Mouse (Mus musculus): ENCODE results near the gene Sez6l2. TPM values are rescaled to one million over a fixed set of nuclear protein-coding genes. Genes with fewer than 3 reads are reported as not detected.

Sez6l2 gene
- polyA plus RNA-seq, 1 experiment from 2014 or later: 1.7 TPM

DNA sequence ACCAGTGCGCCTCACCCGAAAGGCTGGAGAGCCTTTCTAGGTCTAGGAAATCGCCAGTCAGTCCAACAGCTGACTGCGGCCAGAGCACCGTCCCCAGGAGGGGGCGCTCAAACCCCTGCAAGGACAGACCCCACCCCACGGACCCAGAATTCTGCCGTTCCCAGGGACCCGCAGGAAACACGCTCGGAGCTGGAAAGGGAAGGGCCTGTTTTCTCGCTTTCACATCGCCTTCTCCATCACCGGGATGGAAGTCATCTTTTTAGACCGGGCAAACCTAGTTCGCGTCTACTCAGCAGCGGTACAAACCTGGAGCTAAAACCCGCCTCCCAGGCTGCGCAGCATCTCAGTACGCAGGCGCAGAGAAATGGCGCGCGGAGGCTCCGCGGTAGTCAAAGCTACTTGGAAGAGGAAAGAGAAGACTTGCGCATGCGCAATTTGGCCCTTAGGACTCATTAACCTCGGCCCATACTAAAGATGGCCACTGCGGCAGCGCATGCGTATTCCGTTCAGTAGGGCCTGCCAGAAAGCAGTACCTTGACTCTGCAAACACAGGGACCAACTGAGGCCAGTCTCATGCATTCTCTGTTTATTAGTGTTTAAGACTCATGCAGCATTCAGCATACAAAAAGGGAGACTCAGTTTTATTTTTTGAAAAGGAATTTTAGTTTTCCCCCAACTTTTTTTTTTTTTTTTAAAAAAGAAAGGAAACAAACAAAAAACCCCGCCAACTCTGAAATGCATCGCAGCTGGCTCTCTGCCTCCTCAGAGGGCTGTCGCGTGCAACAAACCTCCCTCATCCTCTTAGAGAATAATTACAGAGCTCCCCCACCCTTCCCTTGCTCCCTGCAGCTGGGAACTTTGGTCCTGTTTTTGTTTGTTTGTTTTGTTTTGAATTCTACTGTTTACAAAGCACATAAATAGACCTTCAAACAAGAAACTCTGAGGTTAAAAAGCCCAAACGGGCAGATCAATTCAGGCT, 66.9 kb downstream of the Sez6l2 start, which contains the start of gene Pagr1a:
Gene Pagr1a, minus strand, starts transcription at position 382 of the 979 bp plus-strand sequence.
- Histone ChIP-seq H3K27ac (ENCODE audit: low read length) (peak within 1 kb of the TSS; percentile 92), H3K9me3 (ENCODE audit: low read length) (no peaks in the 10 kb centered on the region), H3K36me3 (ENCODE audit: insufficient read depth, low read length) (no peaks in the 10 kb centered on the region), H3K9ac (replicated peaks; ENCODE audit: low read depth) (peak within 1 kb of the TSS; percentile 62), H3K27me3 (replicated peaks; ENCODE audit: insufficient read depth, low read length) (no peaks in the 10 kb centered on the region), H3K4me3 (ENCODE audit: low read depth, low read length) (peak within 1 kb of the TSS; percentile 62), H3K4me1 (ENCODE audit: insufficient read depth, low read depth, low read length) (peaks cover 9% of the 10 kb centered on the region; the same call in 1 of the 2 replicates), H3K4me2 (replicated peaks; ENCODE audit: low read depth, low read length) (peak within 1 kb of the TSS; percentile 88)
- 1% methylated on average over 39 of the region's 39 CpGs for WGBS
- ATAC-seq (peak; percentile 85), DNase-seq (ENCODE audit: low spot score) (peak; percentile 100)
- TF ChIP-seq EP300 (IDR thresholded peaks at IDR 0.05): no peak
- TF ChIP-seq CTCF (IDR thresholded peaks at IDR 0.05): peak; percentile 82

GRCm38 (mm10) chr7:127017950-127018345, 67.6 kb downstream of the Sez6l2 start:
- Histone ChIP-seq H3K27me3 (replicated peaks; ENCODE audit: insufficient read depth, low read length) (no peaks in the 10 kb centered on the region), H3K27ac (ENCODE audit: low read length) (peak overlapping the region; percentile 3; the same call in 1 of the 2 replicates), H3K9me3 (ENCODE audit: low read length) (no peaks in the 10 kb centered on the region), H3K36me3 (ENCODE audit: insufficient read depth, low read length) (no peaks in the 10 kb centered on the region; the same call in 1 of the 2 replicates), H3K4me2 (replicated peaks; ENCODE audit: low read depth, low read length) (no peak overlapping the region), H3K4me3 (ENCODE audit: low read depth, low read length) (no peak overlapping the region), H3K4me1 (ENCODE audit: insufficient read depth, low read depth, low read length) (peaks cover 9% of the 10 kb centered on the region; the same call in 1 of the 2 replicates), H3K9ac (replicated peaks; ENCODE audit: low read depth) (no peak overlapping the region)
- DNase-seq (ENCODE audit: low spot score): no peak
- ATAC-seq: no peak
- TF ChIP-seq EP300 (IDR thresholded peaks at IDR 0.05) (no peak), CTCF (IDR thresholded peaks at IDR 0.05) (no peak)
- 31% methylated on average over 6 of the region's 6 CpGs for WGBS

- DNase-seq (ENCODE audit: low spot score) (no peak), ATAC-seq (no peak)
- Histone ChIP-seq H3K27ac (ENCODE audit: low read length) (peak overlapping the region; percentile 3; the same call in 1 of the 2 replicates), H3K4me3 (ENCODE audit: low read depth, low read length) (no peak overlapping the region), H3K36me3 (ENCODE audit: insufficient read depth, low read length) (no peaks in the 10 kb centered on the region; the same call in 1 of the 2 replicates), H3K27me3 (replicated peaks; ENCODE audit: insufficient read depth, low read length) (no peaks in the 10 kb centered on the region), H3K9ac (replicated peaks; ENCODE audit: low read depth) (no peak overlapping the region), H3K4me2 (replicated peaks; ENCODE audit: low read depth, low read length) (no peak overlapping the region), H3K4me1 (ENCODE audit: insufficient read depth, low read depth, low read length) (peaks cover 13% of the 10 kb centered on the region; the same call in 1 of the 2 replicates), H3K9me3 (ENCODE audit: low read length) (no peaks in the 10 kb centered on the region)
- no peak for TF ChIP-seq CTCF (IDR thresholded peaks at IDR 0.05)
- no peak for TF ChIP-seq EP300 (IDR thresholded peaks at IDR 0.05)
- 72% methylated on average over 15 of the region's 15 CpGs for WGBS
Measured at GRCm38 (mm10) chr7:127018416-127019305, 68.3 kb downstream of the Sez6l2 start.

- no peak for DNase-seq (ENCODE audit: low spot score)
- Histone ChIP-seq H3K4me2 (replicated peaks; ENCODE audit: low read depth, low read length) (0 out of 2 replicates have a peak overlapping the region, but pooled peaks have one; percentile 14), H3K4me3 (ENCODE audit: low read depth, low read length) (no peak overlapping the region), H3K9me3 (ENCODE audit: low read length) (no peaks in the 10 kb centered on the region), H3K27ac (ENCODE audit: low read length) (no peak overlapping the region), H3K27me3 (replicated peaks; ENCODE audit: insufficient read depth, low read length) (no peaks in the 10 kb centered on the region), H3K9ac (replicated peaks; ENCODE audit: low read depth) (no peak overlapping the region), H3K4me1 (ENCODE audit: insufficient read depth, low read depth, low read length) (peaks cover 20% of the 10 kb centered on the region; the same call in 1 of the 2 replicates), H3K36me3 (ENCODE audit: insufficient read depth, low read length) (no peaks in the 10 kb centered on the region; the same call in 1 of the 2 replicates)
- WGBS: 70% methylated on average over 13 of the region's 14 CpGs
- no peak for ATAC-seq
- TF ChIP-seq CTCF (IDR thresholded peaks at IDR 0.05) (no peak), EP300 (IDR thresholded peaks at IDR 0.05) (no peak)
Measured at GRCm38 (mm10) chr7:127019306-127019960, 69.1 kb downstream of the Sez6l2 start.

DNA sequence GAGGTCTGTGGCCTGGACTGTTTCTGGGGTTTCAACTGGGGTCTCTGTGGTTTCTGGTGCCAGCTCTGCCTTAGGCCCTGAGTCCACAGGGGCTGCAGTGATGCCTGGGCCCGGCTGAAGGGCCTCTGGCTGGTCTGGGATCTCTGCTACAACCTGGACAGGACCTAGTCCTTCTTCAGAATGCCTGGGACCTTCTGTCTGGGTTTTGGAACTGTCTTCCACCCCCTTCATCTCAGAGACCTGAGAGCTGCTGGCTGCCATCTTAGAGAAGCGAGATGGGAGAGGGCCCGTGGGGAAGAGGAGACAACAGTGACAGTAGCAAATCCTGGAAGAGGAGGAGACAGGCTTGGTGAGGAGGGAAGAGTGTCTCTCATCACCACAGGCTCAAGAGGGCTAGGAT, 69.7 kb downstream of the Sez6l2 start:
- Histone ChIP-seq H3K4me2 (replicated peaks; ENCODE audit: low read depth, low read length) (peak overlapping the region; percentile 66; the same call in 1 of the 2 replicates), H3K27ac (ENCODE audit: low read length) (no peak overlapping the region), H3K4me1 (ENCODE audit: insufficient read depth, low read depth, low read length) (peaks cover 26% of the 10 kb centered on the region; the same call in 1 of the 2 replicates), H3K9me3 (ENCODE audit: low read length) (no peaks in the 10 kb centered on the region), H3K36me3 (ENCODE audit: insufficient read depth, low read length) (no peaks in the 10 kb centered on the region; the same call in 1 of the 2 replicates), H3K27me3 (replicated peaks; ENCODE audit: insufficient read depth, low read length) (no peaks in the 10 kb centered on the region), H3K4me3 (ENCODE audit: low read depth, low read length) (no peak overlapping the region), H3K9ac (replicated peaks; ENCODE audit: low read depth) (0 out of 2 replicates have a peak overlapping the region, but pooled peaks have one; percentile 20)
- DNase-seq (ENCODE audit: low spot score) (no peak), ATAC-seq (no peak)
- no peak for TF ChIP-seq CTCF (IDR thresholded peaks at IDR 0.05)
- TF ChIP-seq EP300 (IDR thresholded peaks at IDR 0.05): no peak
- whole genome bisulfite sequencing: 59% methylated on average over 3 of the region's 3 CpGs

Other genes starting within 250 kb of the Sez6l2 start
- gene Coro1a, start 242.8 kb upstream of the Sez6l2 start, polyA plus RNA-seq (2015; fragmentation: Nextera tagmentation; extraction: Ambion mirVana): 61.4 and 65.3 TPM in 2 replicates
- 180 and 183 TPM in 2 replicates for gene Mapk3, start 191.0 kb upstream of the Sez6l2 start, polyA plus RNA-seq (2015; fragmentation: Nextera tagmentation; extraction: Ambion mirVana)
- 3.4 and 4.1 TPM in 2 replicates for gene Gdpd3, start 184.2 kb upstream of the Sez6l2 start, polyA plus RNA-seq (2015; fragmentation: Nextera tagmentation; extraction: Ambion mirVana)
- gene Ypel3, start 173.6 kb upstream of the Sez6l2 start, polyA plus RNA-seq (2015; fragmentation: Nextera tagmentation; extraction: Ambion mirVana): 325 and 340 TPM in 2 replicates
- gene Tbx6, start 169.1 kb upstream of the Sez6l2 start, polyA plus RNA-seq (2015; fragmentation: Nextera tagmentation; extraction: Ambion mirVana): 0.56 and 0.74 TPM in 2 replicates
- gene Ppp4c, start 158.1 kb upstream of the Sez6l2 start, polyA plus RNA-seq (2015; fragmentation: Nextera tagmentation; extraction: Ambion mirVana): 150 and 151 TPM in 2 replicates
- gene Fam57b, start 152.9 kb upstream of the Sez6l2 start, polyA plus RNA-seq (2015; fragmentation: Nextera tagmentation; extraction: Ambion mirVana): 0.13 and 0.19 TPM in 2 replicates
- gene 4930451I11Rik, start 118.9 kb upstream of the Sez6l2 start, polyA plus RNA-seq (2015; fragmentation: Nextera tagmentation; extraction: Ambion mirVana): not detected in 2 replicates
- 0.20 and 0.33 TPM in 2 replicates for gene Doc2a, start 103.1 kb upstream of the Sez6l2 start, polyA plus RNA-seq (2015; fragmentation: Nextera tagmentation; extraction: Ambion mirVana)
- 8.4 and 9.3 TPM in 2 replicates for gene Hirip3, start 88.6 kb upstream of the Sez6l2 start, polyA plus RNA-seq (2015; fragmentation: Nextera tagmentation; extraction: Ambion mirVana)
- 52.2 and 54.7 TPM in 2 replicates for gene Ino80e, start 88.2 kb upstream of the Sez6l2 start, polyA plus RNA-seq (2015; fragmentation: Nextera tagmentation; extraction: Ambion mirVana)
- 36.1 and 39.0 TPM in 2 replicates for gene Taok2, start 65.9 kb upstream of the Sez6l2 start, polyA plus RNA-seq (2015; fragmentation: Nextera tagmentation; extraction: Ambion mirVana)
- 42.5 and 45.0 TPM in 2 replicates for gene Tmem219, start 27.6 kb upstream of the Sez6l2 start, polyA plus RNA-seq (2015; fragmentation: Nextera tagmentation; extraction: Ambion mirVana)
- 12.1 and 14.9 TPM in 2 replicates for gene Kctd13, start 21.7 kb upstream of the Sez6l2 start, polyA plus RNA-seq (2015; fragmentation: Nextera tagmentation; extraction: Ambion mirVana)
- gene Asphd1, start 981 bp upstream of the Sez6l2 start, polyA plus RNA-seq (2015; fragmentation: Nextera tagmentation; extraction: Ambion mirVana): not detected in 2 replicates
- gene Cdipt, start 25.4 kb downstream of the Sez6l2 start, polyA plus RNA-seq (2015; fragmentation: Nextera tagmentation; extraction: Ambion mirVana): 164 and 173 TPM in 2 replicates
- gene Cdiptos, start 25.5 kb downstream of the Sez6l2 start, polyA plus RNA-seq (2015; fragmentation: Nextera tagmentation; extraction: Ambion mirVana): 3.0 and 3.3 TPM in 2 replicates
- gene Mvp, start 64.1 kb downstream of the Sez6l2 start, polyA plus RNA-seq (2015; fragmentation: Nextera tagmentation; extraction: Ambion mirVana): 44.6 and 50.3 TPM in 2 replicates
- gene Pagr1b, start 65.9 kb downstream of the Sez6l2 start, polyA plus RNA-seq (2015; fragmentation: Nextera tagmentation; extraction: Ambion mirVana): 1.00 and 1.1 TPM in 2 replicates
- 20.7 and 28.3 TPM in 2 replicates for gene Pagr1a, start 66.8 kb downstream of the Sez6l2 start, polyA plus RNA-seq (2015; fragmentation: Nextera tagmentation; extraction: Ambion mirVana)
- 28.5 and 29.3 TPM in 2 replicates for gene Gm42742, start 70.5 kb downstream of the Sez6l2 start, polyA plus RNA-seq (2015; fragmentation: Nextera tagmentation; extraction: Ambion mirVana)
- 1.0 and 1.3 TPM in 2 replicates for gene Prrt2, start 70.6 kb downstream of the Sez6l2 start, polyA plus RNA-seq (2015; fragmentation: Nextera tagmentation; extraction: Ambion mirVana)
- gene Maz, start 76.5 kb downstream of the Sez6l2 start, polyA plus RNA-seq (2015; fragmentation: Nextera tagmentation; extraction: Ambion mirVana): 36.1 and 37.0 TPM in 2 replicates
- gene Kif22, start 91.9 kb downstream of the Sez6l2 start, polyA plus RNA-seq (2015; fragmentation: Nextera tagmentation; extraction: Ambion mirVana): 7.0 and 9.2 TPM in 2 replicates
- gene Zg16, start 136.8 kb downstream of the Sez6l2 start, polyA plus RNA-seq (2015; fragmentation: Nextera tagmentation; extraction: Ambion mirVana): 0.20 and 0.30 TPM in 2 replicates
- gene AI467606, start 140.8 kb downstream of the Sez6l2 start, polyA plus RNA-seq (2015; fragmentation: Nextera tagmentation; extraction: Ambion mirVana): 14.6 and 16.0 TPM in 2 replicates
- 0.14 and 0.21 TPM in 2 replicates for gene Qprt, start 171.7 kb downstream of the Sez6l2 start, polyA plus RNA-seq (2015; fragmentation: Nextera tagmentation; extraction: Ambion mirVana)
- gene Spn, start 187.3 kb downstream of the Sez6l2 start, polyA plus RNA-seq (2015; fragmentation: Nextera tagmentation; extraction: Ambion mirVana): 0.73 and 0.83 TPM in 2 replicates
- 28.4 and 29.6 TPM in 2 replicates for gene Cd2bp2, start 245.5 kb downstream of the Sez6l2 start, polyA plus RNA-seq (2015; fragmentation: Nextera tagmentation; extraction: Ambion mirVana)

Data from lung, postnatal 0 days (tissue).